Mouse (Mus musculus) lung, adult 2 months (tissue): ENCODE results near the gene Bend3. TPM values are rescaled to one million over a fixed set of nuclear protein-coding genes. Genes with fewer than 3 reads are reported as not detected.
A peak's percentile ranks its signal among the peaks of the same experiment; 100 is the strongest.
"Not testable (repeated sequence)": the region's sequence is repeated elsewhere in the genome, so short reads cannot be mapped to it uniquely, and the experiment has no call there.

Source experiments
- DNase-seq: peaks from one replicate; pipeline ENCODE4 v3.0.0; 2022
- H3K4me1 ChIP-seq: fragments of 200-500 bp; 2 replicates; pipeline ENCODE4 v1.6.1; 2011; ENCODE audit warnings: low read length; ENCODE audit not compliant: control insufficient read depth, insufficient read depth
- H3K4me3 ChIP-seq: fragments of 200-500 bp; replicated peaks from 2 replicates; pipeline ENCODE3; 2011; ENCODE audit warnings: low read depth, mild to moderate bottlenecking, control low read depth, low read length; ENCODE audit errors: extremely low read depth
- CTCF ChIP-seq: fragments of 200-500 bp; IDR thresholded peaks from 2 replicates; pipeline ENCODE4 v1.5.1; 2011; ENCODE audit warnings: mild to moderate bottlenecking, low read length, control low read depth; ENCODE audit not compliant: insufficient read depth
- POLR2A ChIP-seq: fragments of 200-500 bp; IDR thresholded peaks from 2 replicates; pipeline ENCODE4 v1.6.1; 2011; ENCODE audit warnings: low read depth, mild to moderate bottlenecking, control low read depth, low read length, borderline replicate concordance; ENCODE audit errors: extremely low read depth
- WGBS: fragments of 180-500 bp; shearing (Covaris S2); methylation state at CpG from one replicate; pipeline ENCODE4 v1.1.7; 2018; 5-methylcytosine and 5-hydroxymethylcytosine counted together
- polyA plus RNA-seq: library from polyadenylated mRNA; depleted of rRNA; stranded (reverse); fragments of >200 nt; gene quantifications from 2 replicates; pipeline ENCODE4 v1.2.3, GENCODE M21; 2012

The Bend3 gene
- polyA plus RNA-seq, 1 experiment: 4.0 TPM

DNA sequence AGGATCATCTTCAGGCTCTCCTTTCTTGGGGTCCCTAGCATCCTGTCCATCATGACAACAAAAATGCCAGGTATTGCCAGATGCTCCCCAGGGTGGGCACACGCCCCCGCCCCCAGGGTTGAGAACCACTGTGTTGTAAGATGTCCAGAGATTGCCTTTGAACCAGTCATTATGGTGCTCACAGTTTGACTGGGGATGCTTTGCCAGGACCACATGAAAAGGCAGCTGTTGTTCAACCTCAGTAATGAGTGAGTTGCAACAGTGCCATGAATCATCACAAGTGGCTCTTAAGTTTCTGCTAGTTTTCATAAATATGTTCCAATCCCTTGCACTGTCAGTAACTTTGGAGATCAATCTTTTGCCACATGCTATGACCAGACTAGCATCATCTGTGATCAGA is 41.3 kb downstream of the Bend3 start:
- TF ChIP-seq POLR2A (no peak), CTCF (no peak)
- H3K4me3 ChIP-seq: no peak overlapping the region
- DNase-seq: no peak
- WGBS: 85% methylated on average over 2 of the region's 2 CpGs
- no peaks in the 10 kb centered on the region; the same call in 1 of the 2 replicates for H3K4me1 ChIP-seq

DNA sequence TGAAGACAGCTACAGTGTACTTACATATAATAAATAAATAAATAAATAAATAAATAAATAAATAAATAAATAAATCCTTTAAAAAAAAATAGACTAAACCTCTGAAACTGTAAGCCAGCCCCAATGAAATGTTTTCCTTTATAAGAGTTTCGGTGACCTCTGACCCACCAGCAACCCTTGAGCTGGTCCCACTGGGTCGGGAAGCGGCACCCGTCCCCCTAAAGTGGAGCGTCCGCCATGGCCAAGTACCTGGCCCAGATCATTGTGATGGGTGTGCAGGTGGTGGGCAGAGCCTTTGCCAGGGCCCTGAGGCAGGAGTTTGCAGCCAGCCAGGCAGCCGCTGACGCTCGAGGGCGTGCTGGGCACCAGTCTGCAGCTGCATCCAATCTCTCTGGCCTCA is 45.3 kb downstream of the Bend3 start, which contains the start of gene Gm9803:
Gene Gm9803 (plus strand): TSS at position 154 of the 400 bp plus-strand sequence.
- H3K4me1 ChIP-seq, H3K4me3 ChIP-seq, DNase-seq: not testable (repeated sequence)
- 97% methylated on average over 10 of the region's 10 CpGs for WGBS

DNA sequence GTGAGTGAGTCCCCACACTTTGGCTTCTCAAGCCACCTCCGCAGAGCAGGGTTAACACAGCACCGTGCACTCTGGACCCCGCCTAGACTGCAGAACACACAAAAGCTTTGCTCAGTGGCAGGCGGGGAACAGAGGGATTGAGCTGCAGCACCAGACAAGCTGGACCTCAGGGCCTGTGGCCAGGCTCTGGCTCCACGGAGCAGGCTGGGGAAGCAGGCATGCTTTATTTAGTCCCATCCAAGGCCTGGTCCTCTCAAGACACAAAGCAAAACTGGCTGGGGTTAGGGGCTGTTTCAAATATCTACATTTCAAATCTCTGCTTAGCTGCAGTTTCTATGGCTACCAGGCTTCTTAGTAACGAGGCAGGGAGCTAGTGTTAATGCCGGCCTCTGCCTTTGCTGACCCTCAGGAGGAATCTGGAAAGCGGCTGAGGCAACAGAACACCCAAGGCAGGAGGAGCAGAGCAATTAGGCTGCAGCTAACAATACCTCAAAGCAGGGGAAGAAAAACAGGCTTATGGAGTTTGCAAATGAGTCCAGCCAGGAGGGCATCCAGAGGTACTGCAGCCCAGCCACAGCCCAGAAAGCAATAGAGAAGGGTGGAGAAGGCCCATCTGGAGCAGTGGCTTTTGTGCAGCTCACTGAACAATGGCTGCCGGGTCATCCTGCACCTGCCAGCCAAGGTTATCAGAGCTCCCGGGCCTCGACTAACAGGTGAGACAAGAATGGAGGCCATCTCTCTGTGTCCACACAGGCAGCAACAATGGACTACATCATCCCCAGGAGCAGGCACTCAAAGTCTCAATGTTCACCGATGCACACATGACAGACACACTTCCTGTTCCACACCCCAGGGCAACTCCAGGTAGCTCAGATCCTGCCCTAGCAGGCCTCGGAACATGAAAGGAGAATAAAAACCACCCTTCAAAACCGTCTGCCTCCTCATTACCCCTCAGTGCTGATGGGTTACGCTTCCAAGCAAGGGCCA is 48.9 kb downstream of the Bend3 start:
- TF ChIP-seq POLR2A (no peak), CTCF (no peak)
- H3K4me3 ChIP-seq: no peak overlapping the region
- DNase-seq: no peak
- 57% methylated on average over 15 of the region's 15 CpGs for WGBS
- H3K4me1 ChIP-seq: no peaks in the 10 kb centered on the region

DNA sequence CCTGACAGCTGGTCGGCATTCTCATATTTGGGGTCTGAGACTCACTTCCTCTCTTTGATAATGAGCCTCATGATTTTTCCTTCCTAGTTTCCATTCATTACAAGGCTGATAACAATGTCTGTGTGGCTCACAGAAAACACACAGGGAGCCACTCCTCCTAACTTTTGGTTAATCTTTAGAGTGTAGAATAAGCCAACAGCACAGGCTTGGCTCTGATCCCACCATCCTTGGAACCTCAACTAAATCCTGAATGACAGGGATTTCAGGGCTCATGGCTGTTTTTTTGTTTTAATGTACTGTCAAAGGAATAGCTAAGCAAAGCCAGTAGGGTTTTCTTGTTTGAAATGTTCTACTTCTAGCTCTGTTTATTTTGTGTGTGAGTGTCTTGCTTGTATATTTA is 55.8 kb downstream of the Bend3 start:
- no peak for DNase-seq
- Histone ChIP-seq H3K4me1 (no peaks in the 10 kb centered on the region; the same call in 1 of the 2 replicates), H3K4me3 (no peak overlapping the region)
- TF ChIP-seq POLR2A (no peak), CTCF (no peak)
- WGBS: 33% methylated on average over 1 of the region's 1 CpGs

DNA sequence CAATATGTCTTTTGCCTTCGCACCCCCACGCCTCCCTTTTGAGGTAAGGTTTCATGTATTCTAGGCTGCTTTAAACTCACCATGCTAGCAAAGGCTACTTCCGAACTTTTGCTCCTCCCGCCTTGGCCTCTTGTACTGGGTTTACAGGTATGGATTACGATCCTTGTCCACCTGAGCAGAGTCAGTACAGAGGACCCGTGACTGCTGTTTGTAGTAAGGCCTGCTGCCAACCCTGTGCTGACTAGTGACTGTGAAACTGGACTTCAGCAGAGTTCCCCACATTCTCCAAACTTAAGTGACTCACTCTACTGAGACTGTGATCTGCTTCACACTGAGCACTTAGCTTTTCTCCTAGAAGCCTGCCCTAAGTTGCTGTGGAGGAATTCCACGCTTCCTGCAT is 59.0 kb downstream of the Bend3 start:
- peaks cover 4% of the 10 kb centered on the region; the same call in 1 of the 2 replicates for H3K4me1 ChIP-seq
- no peak for TF ChIP-seq CTCF
- no peak for TF ChIP-seq POLR2A
- H3K4me3 ChIP-seq: no peak overlapping the region
- DNase-seq: no peak
- 89% methylated on average over 7 of the region's 7 CpGs for WGBS

DNA sequence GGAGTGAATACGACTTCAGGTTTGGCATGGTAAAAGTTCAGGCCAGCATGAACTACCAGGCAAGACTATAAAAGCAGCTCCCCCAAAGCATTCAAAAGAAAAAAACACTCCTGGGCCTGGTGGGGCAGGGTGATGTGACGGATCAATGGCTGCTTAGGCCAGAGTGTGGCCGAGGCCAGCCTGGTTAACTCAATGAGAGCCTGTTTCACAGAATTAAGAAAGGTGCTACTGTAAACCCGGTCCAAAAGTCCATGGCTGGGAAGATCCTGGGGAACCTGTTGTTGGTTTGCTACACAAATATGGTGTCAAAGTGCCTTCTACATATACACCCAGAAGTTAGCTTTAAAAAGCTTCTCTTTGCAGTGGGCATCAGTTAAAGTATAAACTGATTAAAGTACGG is 60.2 kb downstream of the Bend3 start:
- Histone ChIP-seq H3K4me1 (peaks cover 4% of the 10 kb centered on the region; the same call in 1 of the 2 replicates), H3K4me3 (no peak overlapping the region)
- DNase-seq: no peak
- no peak for TF ChIP-seq POLR2A
- TF ChIP-seq CTCF: no peak
- 88% methylated on average over 5 of the region's 5 CpGs for WGBS

DNA sequence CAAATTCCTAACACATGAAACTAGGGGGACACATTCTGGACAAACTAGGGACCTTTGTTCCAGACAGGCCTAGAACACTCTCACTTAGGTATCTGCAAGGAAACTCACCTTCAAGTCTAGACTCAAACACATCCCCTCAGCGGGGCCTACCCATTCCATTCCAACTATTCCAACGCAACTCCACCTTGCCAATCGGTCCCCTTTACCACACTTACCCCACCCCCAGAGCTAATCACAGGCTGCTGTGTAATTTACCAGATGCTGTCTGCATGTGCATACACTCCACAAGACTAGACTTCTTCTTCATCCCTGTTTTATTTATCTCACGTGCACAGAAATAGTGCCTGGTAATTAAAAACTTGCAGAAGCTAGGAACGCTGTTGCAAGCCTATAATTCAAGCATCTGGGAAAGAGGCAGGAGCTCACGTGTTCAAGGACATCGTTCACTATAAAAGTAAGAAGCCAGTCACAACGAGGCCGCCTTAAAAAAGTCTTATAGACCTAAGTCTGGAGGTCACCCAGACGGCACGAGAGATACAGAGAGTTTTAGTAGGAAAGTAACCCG is 61.2 kb downstream of the Bend3 start:
- Histone ChIP-seq H3K4me1 (peaks cover 4% of the 10 kb centered on the region; the same call in 1 of the 2 replicates), H3K4me3 (peak overlapping the region; percentile 94)
- WGBS: 17% methylated on average over 12 of the region's 12 CpGs
- no peak for DNase-seq
- TF ChIP-seq POLR2A: no peak
- TF ChIP-seq CTCF: no peak

DNA sequence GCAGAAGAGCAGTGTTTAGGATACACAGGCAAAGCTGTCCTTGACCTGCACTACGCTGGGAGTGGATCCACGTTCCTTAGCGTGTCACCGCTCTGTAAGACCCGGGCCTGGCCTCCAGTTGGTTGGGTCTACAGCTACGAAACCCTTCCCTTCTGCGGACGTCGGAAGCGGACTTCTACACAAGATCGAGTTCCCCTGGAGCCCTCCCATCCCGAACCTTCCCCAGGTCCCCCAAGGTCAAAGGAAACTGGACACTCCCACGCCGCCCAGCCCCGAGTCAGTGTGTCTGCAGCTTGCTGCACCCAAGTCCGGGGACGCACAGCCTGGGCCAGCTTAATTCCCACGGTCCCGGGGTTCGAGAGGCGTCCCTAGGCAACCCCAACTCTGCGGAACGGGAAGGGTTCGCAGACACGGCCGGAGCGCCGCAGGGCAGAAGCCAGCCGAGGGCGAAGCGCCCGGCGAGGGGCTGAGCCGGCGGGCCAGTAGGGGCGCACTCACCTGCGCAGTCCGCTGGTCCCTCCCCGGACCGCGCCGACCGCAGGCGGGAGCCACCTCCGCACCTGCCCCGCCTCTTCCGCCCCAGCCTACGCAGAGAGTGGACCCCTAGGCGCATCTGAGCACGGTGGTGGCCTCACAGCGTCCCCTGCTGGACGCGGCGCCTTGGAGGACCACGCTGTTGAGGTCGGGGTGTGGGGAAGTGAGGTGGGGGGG is 62.0 kb downstream of the Bend3 start, which contains the start of gene 1700021F05Rik:
Gene 1700021F05Rik (minus strand): TSS at position 553 of the 711 bp plus-strand sequence.
- Histone ChIP-seq H3K4me1 (peaks cover 4% of the 10 kb centered on the region; the same call in 1 of the 2 replicates), H3K4me3 (peak within 1 kb of the TSS; percentile 94)
- DNase-seq: peak; percentile 93
- WGBS: under 1% methylated on average over 56 of the region's 56 CpGs
- peak; percentile 50 for TF ChIP-seq POLR2A
- TF ChIP-seq CTCF: peak; percentile 80

DNA sequence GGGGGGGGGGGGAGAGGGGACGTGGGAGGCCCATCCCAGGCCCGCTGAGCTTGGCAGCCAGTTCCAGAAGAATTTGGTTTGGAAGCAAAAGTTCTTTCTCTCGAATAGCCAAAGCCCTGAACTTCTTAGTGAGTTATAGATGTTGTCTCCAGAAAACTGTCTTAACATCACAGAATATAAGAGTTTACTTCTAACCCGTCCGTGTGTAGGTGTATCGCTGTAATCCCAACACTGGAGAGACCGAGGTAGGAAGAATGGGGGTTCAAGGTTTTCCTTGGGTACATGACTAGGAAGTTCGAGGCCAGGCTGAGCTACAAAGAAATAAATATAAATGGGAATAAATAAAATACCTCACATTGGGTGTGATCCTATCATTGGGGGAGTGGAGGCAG is 62.5 kb downstream of the Bend3 start:
- peaks cover 4% of the 10 kb centered on the region; the same call in 1 of the 2 replicates for H3K4me1 ChIP-seq
- 33% methylated on average over 8 of the region's 8 CpGs for WGBS
- TF ChIP-seq POLR2A (no peak), CTCF (no peak)
- DNase-seq: no peak
- no peak overlapping the region for H3K4me3 ChIP-seq
